Mouse (Mus musculus) bone marrow, adult 2 months (tissue): ENCODE measurements around the gene Ssh2.

Experiments used
- CTCF ChIP-seq: fragments of 200-500 bp; IDR thresholded peaks from 2 replicates; pipeline ENCODE4 v1.5.1; 2011; ENCODE audit warnings: low read length, control low read depth; ENCODE audit not compliant: control insufficient read depth, insufficient read depth
- POLR2A ChIP-seq: fragments of 200-500 bp; IDR thresholded peaks from 2 replicates; pipeline ENCODE4 v1.6.1; 2011; ENCODE audit warnings: low read depth, mild to moderate bottlenecking, control low read depth, low read length, borderline replicate concordance; ENCODE audit not compliant: control insufficient read depth

- TF ChIP-seq CTCF (no peak), POLR2A (no peak)
Measured at GRCm38 (mm10) chr11:77503511-77503910, 287.4 kb downstream of the Ssh2 start.
